Mouse (Mus musculus) right cerebral cortex, adult 2 months (tissue): ENCODE measurements around the gene Vmn1r23.
"Not testable (repeated sequence)": the region's sequence is repeated elsewhere in the genome, so short reads cannot be mapped to it uniquely, and the experiment has no call there.

Experiments used
- DNase-seq, 2 experiments: peaks; one replicate each; pipeline ENCODE4 v3.0.0; 2021 to 2022; ENCODE audit warnings: low spot score in 2 of 2

Vmn1r23 gene

GRCm38 (mm10) chr6:57926738-57927137 lies at the start of gene Vmn1r23:
Gene Vmn1r23 (minus strand): TSS chr6:57926838.
- no peak for DNase-seq

GRCm38 (mm10) chr6:57961403-57961802 lies 34.8 kb upstream of the Vmn1r23 start, which contains the start of gene Vmn1r24:
Gene Vmn1r24 (minus strand): TSS chr6:57961503.
- DNase-seq = not testable (repeated sequence)

GRCm38 (mm10) chr6:57907928-57908327 lies 18.7 kb downstream of the Vmn1r23 start, which contains the start of gene Vmn1r22:
Gene Vmn1r22 (minus strand): TSS chr6:57908028.
- no peak for DNase-seq
